Mouse (Mus musculus): ENCODE measurements around the gene Zfr. TPM values are rescaled to one million over a fixed set of nuclear protein-coding genes. Genes with fewer than 3 reads are reported as not detected.

Gene Zfr
- total and polyA plus RNA-seq, 2 experiments = 34.2 to 46.2 TPM

GRCm38 (mm10) chr15:12224239-12224638, 106.6 kb downstream of the Zfr start:
- no peak overlapping the region for H3K4me3 ChIP-seq (ENCODE audit: insufficient read depth, low read depth, low read length)
- peaks cover 46% of the 10 kb centered on the region for H3K79me2 ChIP-seq (ENCODE audit: control insufficient read depth, insufficient read depth, low read length)
- TF ChIP-seq CTCF (IDR thresholded peaks at IDR 0.05; ENCODE audit: low read depth, low read length) = no peak
- TF ChIP-seq POLR2A (IDR thresholded peaks at IDR 0.05; ENCODE audit: extremely low read depth, insufficient read depth, low read length) = no peak
- 98% methylated on average over 2 of the region's 2 CpGs for WGBS
- no peaks in the 10 kb centered on the region for H3K27me3 ChIP-seq (ENCODE audit: control insufficient read depth, insufficient read depth, low read length)
- no peaks in the 10 kb centered on the region for H3K36me3 ChIP-seq (ENCODE audit: control insufficient read depth, insufficient read depth, low read length)
- no peak overlapping the region for H3K9ac ChIP-seq (ENCODE audit: low read depth, low read length)
- peaks cover 20% of the 10 kb centered on the region for H3K4me1 ChIP-seq (ENCODE audit: control insufficient read depth, insufficient read depth, low read length)
- no peak for DNase-seq (ENCODE audit: extremely low read depth, low read depth, low spot score)
- no peak overlapping the region for H3K27ac ChIP-seq (replicated peaks; ENCODE audit: insufficient read depth, low read depth, low read length)

DNA sequence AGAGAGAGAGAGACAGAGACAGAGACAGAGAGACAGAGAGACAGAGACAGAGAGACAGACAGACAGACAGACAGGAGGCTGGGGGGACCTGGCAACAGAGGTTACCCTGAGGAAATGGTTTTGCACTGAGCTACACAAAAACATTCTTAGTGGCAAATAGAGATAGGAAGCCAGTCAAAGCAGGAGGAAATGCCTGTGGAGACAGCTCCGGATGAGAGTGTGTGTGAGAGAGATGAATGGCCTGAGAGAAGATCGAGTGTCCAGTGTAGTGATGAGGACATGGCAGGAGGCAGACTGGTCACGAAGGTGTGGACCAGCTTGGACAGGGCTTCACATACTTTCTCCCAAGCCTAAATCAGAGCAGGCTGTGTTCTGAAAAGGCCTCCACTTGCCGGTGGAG, 107.4 kb downstream of the Zfr start:
- no peak overlapping the region for H3K9ac ChIP-seq (ENCODE audit: low read depth, low read length)
- peaks cover 21% of the 10 kb centered on the region for H3K4me1 ChIP-seq (ENCODE audit: control insufficient read depth, insufficient read depth, low read length)
- TF ChIP-seq CTCF (IDR thresholded peaks at IDR 0.05; ENCODE audit: low read depth, low read length) = no peak
- no peak for TF ChIP-seq POLR2A (IDR thresholded peaks at IDR 0.05; ENCODE audit: extremely low read depth, insufficient read depth, low read length)
- H3K27me3 ChIP-seq (ENCODE audit: control insufficient read depth, insufficient read depth, low read length) = no peaks in the 10 kb centered on the region
- DNase-seq (ENCODE audit: extremely low read depth, low read depth, low spot score) = no peak
- no peak overlapping the region for H3K4me3 ChIP-seq (ENCODE audit: insufficient read depth, low read depth, low read length)
- no peak overlapping the region for H3K27ac ChIP-seq (replicated peaks; ENCODE audit: insufficient read depth, low read depth, low read length)
- peaks cover 41% of the 10 kb centered on the region for H3K79me2 ChIP-seq (ENCODE audit: control insufficient read depth, insufficient read depth, low read length)
- no peaks in the 10 kb centered on the region for H3K36me3 ChIP-seq (ENCODE audit: control insufficient read depth, insufficient read depth, low read length)
- WGBS = 81% methylated on average over 4 of the region's 4 CpGs

- Histone ChIP-seq H3K9ac (ENCODE audit: low read depth, low read length) (no peak overlapping the region), H3K79me2 (ENCODE audit: control insufficient read depth, insufficient read depth, low read length) (peaks cover 29% of the 10 kb centered on the region), H3K36me3 (ENCODE audit: control insufficient read depth, insufficient read depth, low read length) (no peaks in the 10 kb centered on the region), H3K4me3 (ENCODE audit: insufficient read depth, low read depth, low read length) (no peak overlapping the region), H3K27me3 (ENCODE audit: control insufficient read depth, insufficient read depth, low read length) (no peaks in the 10 kb centered on the region), H3K27ac (replicated peaks; ENCODE audit: insufficient read depth, low read depth, low read length) (no peak overlapping the region), H3K4me1 (ENCODE audit: control insufficient read depth, insufficient read depth, low read length) (peaks cover 19% of the 10 kb centered on the region)
- no peak for DNase-seq (ENCODE audit: extremely low read depth, low read depth, low spot score)
- TF ChIP-seq POLR2A (IDR thresholded peaks at IDR 0.05; ENCODE audit: extremely low read depth, insufficient read depth, low read length) (no peak), CTCF (IDR thresholded peaks at IDR 0.05; ENCODE audit: low read depth, low read length) (no peak)
- 80% methylated on average over 15 of the region's 15 CpGs for WGBS
Measured at GRCm38 (mm10) chr15:12226908-12227307, 109.3 kb downstream of the Zfr start.

GRCm38 (mm10) chr15:12227355-12227754, 109.7 kb downstream of the Zfr start:
- 12% methylated on average over 4 of the region's 4 CpGs for WGBS
- TF ChIP-seq POLR2A (IDR thresholded peaks at IDR 0.05; ENCODE audit: extremely low read depth, insufficient read depth, low read length) (no peak), CTCF (IDR thresholded peaks at IDR 0.05; ENCODE audit: low read depth, low read length) (no peak)
- DNase-seq (ENCODE audit: extremely low read depth, low read depth, low spot score) = no peak
- Histone ChIP-seq H3K9ac (ENCODE audit: low read depth, low read length) (no peak overlapping the region), H3K4me3 (ENCODE audit: insufficient read depth, low read depth, low read length) (no peak overlapping the region), H3K36me3 (ENCODE audit: control insufficient read depth, insufficient read depth, low read length) (no peaks in the 10 kb centered on the region), H3K4me1 (ENCODE audit: control insufficient read depth, insufficient read depth, low read length) (peaks cover 18% of the 10 kb centered on the region), H3K27ac (replicated peaks; ENCODE audit: insufficient read depth, low read depth, low read length) (no peak overlapping the region), H3K79me2 (ENCODE audit: control insufficient read depth, insufficient read depth, low read length) (peaks cover 31% of the 10 kb centered on the region), H3K27me3 (ENCODE audit: control insufficient read depth, insufficient read depth, low read length) (no peaks in the 10 kb centered on the region)

DNA sequence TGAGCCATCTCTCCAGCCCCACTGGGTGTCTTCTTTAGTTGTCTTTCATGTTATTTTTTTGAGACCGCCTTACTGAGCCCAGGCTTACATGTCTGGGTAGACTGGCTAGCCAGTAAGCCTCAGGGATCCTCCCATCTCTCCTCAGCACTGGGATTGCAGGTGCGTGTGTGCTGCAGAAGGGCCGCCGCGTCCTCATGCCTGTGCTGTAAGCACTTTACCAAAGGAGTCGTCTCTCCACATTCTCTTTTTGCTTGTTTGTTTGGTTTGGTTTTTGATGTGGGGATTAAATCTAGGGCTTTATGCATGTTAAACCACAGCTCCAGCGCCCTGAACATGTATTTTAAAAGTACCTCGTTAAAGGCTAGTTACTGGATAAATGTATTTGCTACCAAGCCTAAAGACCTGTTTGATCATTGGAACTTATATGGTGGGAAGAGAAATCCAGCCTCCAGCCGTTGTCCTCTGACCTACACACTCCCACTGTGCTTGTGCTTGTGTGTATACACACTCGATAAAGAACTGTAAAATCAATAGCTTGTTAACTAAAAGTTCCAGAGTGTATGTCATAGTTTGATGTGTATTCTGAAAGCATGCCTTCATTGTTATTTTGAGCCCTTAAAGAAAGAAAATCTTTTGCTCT, 112.1 kb downstream of the Zfr start:
- no peak overlapping the region for H3K27ac ChIP-seq (replicated peaks; ENCODE audit: insufficient read depth, low read depth, low read length)
- H3K4me1 ChIP-seq (ENCODE audit: control insufficient read depth, insufficient read depth, low read length) = peaks cover 16% of the 10 kb centered on the region
- peaks cover 9% of the 10 kb centered on the region for H3K36me3 ChIP-seq (ENCODE audit: control insufficient read depth, insufficient read depth, low read length)
- H3K9ac ChIP-seq (ENCODE audit: low read depth, low read length) = no peak overlapping the region
- H3K27me3 ChIP-seq (ENCODE audit: control insufficient read depth, insufficient read depth, low read length) = no peaks in the 10 kb centered on the region
- H3K4me3 ChIP-seq (ENCODE audit: insufficient read depth, low read depth, low read length) = no peak overlapping the region
- DNase-seq (ENCODE audit: extremely low read depth, low read depth, low spot score) = no peak
- 41% methylated on average over 10 of the region's 10 CpGs for WGBS
- TF ChIP-seq POLR2A (IDR thresholded peaks at IDR 0.05; ENCODE audit: extremely low read depth, insufficient read depth, low read length) = no peak
- no peak for TF ChIP-seq CTCF (IDR thresholded peaks at IDR 0.05; ENCODE audit: low read depth, low read length)
- peaks cover 23% of the 10 kb centered on the region; the same call in 1 of the 2 replicates for H3K79me2 ChIP-seq (ENCODE audit: control insufficient read depth, insufficient read depth, low read length)

DNA sequence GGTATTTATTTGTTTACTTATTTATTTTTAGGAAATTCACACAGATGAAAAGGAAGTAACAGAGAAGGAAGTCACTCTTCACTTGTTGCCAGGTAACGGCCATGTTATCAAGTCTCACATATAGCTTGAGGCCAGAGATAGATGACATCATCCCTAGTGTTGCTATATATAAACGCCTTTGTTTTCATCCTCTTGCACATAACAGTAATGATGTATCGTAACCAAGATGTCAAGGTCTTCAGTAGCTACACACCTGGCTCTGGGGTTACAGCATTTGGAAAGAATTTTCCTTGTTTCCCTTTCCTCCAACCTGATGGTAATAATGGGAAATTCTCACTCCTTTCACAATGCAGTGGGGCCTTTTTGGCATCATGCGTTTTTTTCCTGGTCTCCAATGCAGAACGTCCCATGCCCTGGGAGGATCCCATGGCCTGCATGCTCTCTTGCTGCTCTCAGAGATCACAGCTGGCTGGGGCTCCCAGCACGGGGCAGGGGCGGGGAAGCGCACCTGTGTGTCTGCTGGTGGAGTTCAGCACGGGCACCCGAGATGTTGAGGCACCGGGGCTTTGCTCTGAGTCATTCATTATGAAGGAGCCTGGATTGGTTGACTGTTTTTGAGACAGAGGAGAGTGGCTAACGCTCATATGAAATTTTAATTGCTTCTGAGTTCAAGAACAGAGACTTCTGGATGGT, 112.8 kb downstream of the Zfr start:
- TF ChIP-seq POLR2A (IDR thresholded peaks at IDR 0.05; ENCODE audit: extremely low read depth, insufficient read depth, low read length) (no peak), CTCF (IDR thresholded peaks at IDR 0.05; ENCODE audit: low read depth, low read length) (no peak)
- DNase-seq (ENCODE audit: extremely low read depth, low read depth, low spot score) = no peak

More for the DNA sequence above, 112.8 kb downstream of the Zfr start:
- Histone ChIP-seq H3K4me3 (ENCODE audit: insufficient read depth, low read depth, low read length) (no peak overlapping the region), H3K9ac (ENCODE audit: low read depth, low read length) (no peak overlapping the region), H3K4me1 (ENCODE audit: control insufficient read depth, insufficient read depth, low read length) (peaks cover 14% of the 10 kb centered on the region), H3K36me3 (ENCODE audit: control insufficient read depth, insufficient read depth, low read length) (peaks cover 9% of the 10 kb centered on the region), H3K79me2 (ENCODE audit: control insufficient read depth, insufficient read depth, low read length) (peaks cover 20% of the 10 kb centered on the region; the same call in 1 of the 2 replicates), H3K27me3 (ENCODE audit: control insufficient read depth, insufficient read depth, low read length) (no peaks in the 10 kb centered on the region), H3K27ac (replicated peaks; ENCODE audit: insufficient read depth, low read depth, low read length) (no peak overlapping the region)
- 66% methylated on average over 12 of the region's 12 CpGs for WGBS

Data from liver, adult 2 months (tissue).